Mouse (Mus musculus) cortical plate, adult 2 months (tissue): ENCODE measurements around the gene 1700092M07Rik. TPM values are rescaled to one million over a fixed set of nuclear protein-coding genes. Genes with fewer than 3 reads are reported as not detected.
A peak's percentile ranks its signal among the peaks of the same experiment; 100 is the strongest.

Experiments used
- H3K27ac ChIP-seq: fragments of 200-500 bp; 2 replicates; pipeline ENCODE4 v1.5.1; 2012; ENCODE audit warnings: low read length, control low read depth, inconsistent platforms; ENCODE audit not compliant: insufficient read depth
- H3K4me1 ChIP-seq: fragments of 200-500 bp; 2 replicates; pipeline ENCODE4 v1.6.1; 2011; ENCODE audit warnings: low read length; ENCODE audit not compliant: control insufficient read depth, insufficient read depth
- H3K4me3 ChIP-seq: fragments of 200-500 bp; 2 replicates; pipeline ENCODE4 v1.5.1; 2011; ENCODE audit warnings: mild to moderate bottlenecking, low read length, control low read depth; ENCODE audit not compliant: insufficient read depth
- CTCF ChIP-seq: fragments of 200-500 bp; IDR thresholded peaks from 2 replicates; pipeline ENCODE4 v1.5.1; 2011; ENCODE audit warnings: mild to moderate bottlenecking, control low read depth, low read length; ENCODE audit not compliant: insufficient read depth; ENCODE audit errors: extremely low read depth
- POLR2A ChIP-seq: fragments of 200-500 bp; IDR thresholded peaks from 2 replicates; pipeline ENCODE4 v1.6.1; 2011; ENCODE audit warnings: mild to moderate bottlenecking, low read length, control low read depth; ENCODE audit not compliant: insufficient read depth; ENCODE audit errors: extremely low read depth
- polyA plus RNA-seq: library from polyadenylated mRNA; depleted of rRNA; stranded (reverse); fragments of >200 nt; gene quantifications from 2 replicates; pipeline ENCODE4 v1.2.3, GENCODE M21; 2012; rRNA removed

The 1700092M07Rik gene
- polyA plus RNA-seq, 1 experiment = not detected

DNA sequence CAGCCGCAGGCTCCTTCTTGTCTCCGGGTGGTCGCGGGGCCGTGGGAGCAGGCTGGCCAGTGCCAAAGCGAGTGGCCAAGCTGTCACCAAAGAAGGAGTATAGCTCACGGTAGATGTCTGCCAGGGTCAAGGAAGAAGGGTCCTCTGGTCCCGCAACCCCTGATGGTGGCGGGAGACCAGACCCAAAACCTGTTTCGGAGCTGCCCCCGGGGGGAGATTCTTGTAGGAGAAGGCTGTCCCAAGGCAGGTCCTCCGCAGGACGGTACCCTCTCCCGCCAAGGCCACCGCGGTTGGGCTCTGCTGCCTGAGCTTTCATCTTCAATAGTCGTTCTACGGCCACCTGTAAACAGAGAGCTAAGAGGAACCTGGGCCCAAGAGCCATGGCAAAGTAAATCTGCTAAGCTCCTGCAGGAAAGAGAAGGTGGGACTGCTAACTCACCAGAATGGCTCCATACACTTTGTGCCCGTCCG is 34.5 kb downstream of the 1700092M07Rik start:
- peaks cover 6% of the 10 kb centered on the region; the same call in 1 of the 2 replicates for H3K4me1 ChIP-seq
- TF ChIP-seq CTCF (no peak), POLR2A (no peak)
- peak overlapping the region; percentile 99 for H3K27ac ChIP-seq
- peak overlapping the region; percentile 84 for H3K4me3 ChIP-seq

DNA sequence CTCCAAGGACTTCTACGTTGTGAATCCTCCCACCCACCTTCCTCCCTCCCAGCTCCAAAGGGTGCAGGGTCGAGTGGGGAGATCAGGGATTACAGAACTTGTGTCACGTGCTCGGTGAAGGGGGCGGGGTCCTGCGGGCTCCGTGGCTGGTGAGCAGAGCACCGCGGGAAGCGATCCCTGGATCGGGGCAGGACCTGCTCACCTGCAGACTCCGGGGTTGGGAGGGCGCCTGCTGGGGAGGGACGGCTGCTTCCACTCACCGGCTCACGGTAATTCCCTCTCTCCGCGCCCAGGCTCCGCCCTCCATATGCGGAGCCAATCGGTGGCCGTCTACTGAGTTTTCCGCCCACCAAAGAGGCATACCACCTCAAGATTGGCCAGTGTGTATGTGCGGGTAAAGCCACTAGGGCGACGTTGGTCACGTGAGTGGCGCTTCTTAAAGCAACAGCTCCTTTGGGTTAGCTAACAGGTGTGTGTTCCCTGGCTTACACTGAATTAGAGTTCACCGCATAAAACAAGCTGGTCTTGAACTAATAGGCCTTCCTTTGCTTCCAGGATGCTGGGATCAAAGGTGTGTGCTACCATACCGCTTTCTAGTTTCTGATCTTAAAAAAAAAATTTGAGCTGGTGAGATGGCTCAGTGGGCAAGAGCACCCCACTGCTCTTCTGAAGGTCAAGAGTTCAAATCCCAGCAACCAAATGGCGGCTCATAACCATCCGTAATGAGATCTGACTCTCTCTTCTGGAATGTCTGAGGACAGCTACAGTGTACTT is 45.7 kb downstream of the 1700092M07Rik start, which contains the start of gene Taf6l:
Taf6l (minus strand) TSS at position 410 of the 774 bp plus-strand sequence.
- no peak for TF ChIP-seq POLR2A
- TF ChIP-seq CTCF = 0 out of 2 replicates have a peak, but pooled peaks have one; percentile 9
- Histone ChIP-seq H3K4me3 (peak within 1 kb of the TSS; percentile 49), H3K27ac (no peak within 1 kb of the TSS), H3K4me1 (peaks cover 6% of the 10 kb centered on the region; the same call in 1 of the 2 replicates)

DNA sequence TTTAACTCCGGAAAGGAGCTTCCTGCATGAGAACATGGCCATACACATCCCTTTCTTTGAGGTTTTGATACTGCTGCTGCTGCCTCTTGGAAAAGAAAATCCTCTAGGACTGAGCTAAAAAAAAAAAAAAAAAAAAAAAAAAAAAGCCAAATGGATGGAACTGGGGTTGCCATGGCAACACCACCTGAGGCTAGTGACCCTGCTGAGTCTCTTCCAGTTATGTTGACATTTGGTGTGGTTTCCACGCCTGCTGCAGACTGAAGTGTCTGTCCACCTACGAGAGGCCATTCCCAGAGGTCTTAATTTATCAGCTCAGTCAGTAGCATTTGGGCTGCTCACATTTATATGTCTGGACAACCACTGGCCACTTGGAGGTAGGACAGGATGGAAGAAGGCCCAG is 48.0 kb downstream of the 1700092M07Rik start:
- no peak overlapping the region for H3K4me3 ChIP-seq
- peaks cover 6% of the 10 kb centered on the region; the same call in 1 of the 2 replicates for H3K4me1 ChIP-seq
- peak overlapping the region; percentile 32 for H3K27ac ChIP-seq
- TF ChIP-seq CTCF (no peak), POLR2A (no peak)

DNA sequence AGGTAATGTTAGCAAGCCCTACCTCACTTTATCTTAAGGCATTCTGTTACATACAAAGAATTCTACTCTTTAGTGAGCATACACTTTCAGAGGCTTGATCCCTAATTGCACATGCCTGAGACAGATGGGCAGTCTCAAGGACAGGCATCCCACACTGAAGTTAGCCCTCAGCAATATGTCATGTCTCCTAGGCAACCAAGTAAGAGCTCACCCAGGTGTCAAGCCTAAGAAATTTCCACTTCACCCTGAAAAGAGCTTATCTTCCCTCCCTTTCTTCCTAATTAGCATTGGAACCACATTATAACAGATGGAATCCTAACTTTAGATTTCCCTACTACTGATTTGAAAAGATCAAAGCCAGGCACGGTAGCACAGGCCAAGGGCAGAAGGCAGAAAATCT is 48.7 kb downstream of the 1700092M07Rik start:
- H3K4me3 ChIP-seq = no peak overlapping the region
- peaks cover 6% of the 10 kb centered on the region; the same call in 1 of the 2 replicates for H3K4me1 ChIP-seq
- no peak for TF ChIP-seq POLR2A
- no peak for TF ChIP-seq CTCF
- peak overlapping the region; percentile 32 for H3K27ac ChIP-seq

DNA sequence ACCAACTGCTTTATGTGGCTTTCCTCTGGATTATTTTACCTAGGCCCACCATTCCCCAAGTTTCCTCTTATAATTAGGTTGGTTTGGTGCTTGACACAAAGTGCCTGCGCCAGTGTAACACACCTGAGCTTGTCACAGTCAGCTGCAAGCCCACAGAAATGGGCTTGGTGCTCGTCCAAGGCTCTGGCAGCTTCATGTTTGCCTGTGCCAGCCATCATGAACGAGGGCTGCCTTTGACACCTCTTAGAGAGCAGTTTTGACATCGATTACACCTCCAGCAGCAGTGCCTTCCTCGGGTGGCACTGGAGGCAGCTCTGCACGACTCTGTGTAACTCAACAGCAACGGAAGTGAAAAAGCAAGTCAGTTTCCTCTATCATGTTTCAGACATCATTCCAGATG is 49.7 kb downstream of the 1700092M07Rik start:
- 0 out of 2 replicates have a peak overlapping the region, but pooled peaks have one; percentile 7 for H3K27ac ChIP-seq
- TF ChIP-seq CTCF (no peak), POLR2A (no peak)
- H3K4me3 ChIP-seq = no peak overlapping the region
- H3K4me1 ChIP-seq = peaks cover 6% of the 10 kb centered on the region; the same call in 1 of the 2 replicates

Other genes starting within 250 kb of the 1700092M07Rik start
- 23.4 and 23.9 TPM in 2 replicates for gene Slc22a8, start 149.5 kb upstream of the 1700092M07Rik start, polyA plus RNA-seq
- gene Slc22a6, start 122.7 kb upstream of the 1700092M07Rik start, polyA plus RNA-seq = 5.9 and 6.5 TPM in 2 replicates
- gene Chrm1, start 76.9 kb upstream of the 1700092M07Rik start, polyA plus RNA-seq = 109 and 117 TPM in 2 replicates
- gene Slc3a2, start 17.3 kb upstream of the 1700092M07Rik start, polyA plus RNA-seq = 200 TPM in 2 replicates
- gene Wdr74, start 4.9 kb upstream of the 1700092M07Rik start, polyA plus RNA-seq = 50.2 and 51.3 TPM in 2 replicates
- 106 and 109 TPM in 2 replicates for gene Stx5a, start 695 bp downstream of the 1700092M07Rik start, polyA plus RNA-seq
- gene Nxf1, start 16.4 kb downstream of the 1700092M07Rik start, polyA plus RNA-seq = 121 and 127 TPM in 2 replicates
- gene Tmem223, start 30.3 kb downstream of the 1700092M07Rik start, polyA plus RNA-seq = 134 and 142 TPM in 2 replicates
- gene Tmem179b, start 33.7 kb downstream of the 1700092M07Rik start, polyA plus RNA-seq = 18.7 and 18.8 TPM in 2 replicates
- gene Taf6l, start 45.7 kb downstream of the 1700092M07Rik start, polyA plus RNA-seq = 15.1 and 15.5 TPM in 2 replicates
- 177 and 184 TPM in 2 replicates for gene Polr2g, start 57.9 kb downstream of the 1700092M07Rik start, polyA plus RNA-seq
- 4.0 TPM in 2 replicates for gene Zbtb3, start 61.8 kb downstream of the 1700092M07Rik start, polyA plus RNA-seq
- 29.0 and 29.5 TPM in 2 replicates for gene Ttc9c, start 78.6 kb downstream of the 1700092M07Rik start, polyA plus RNA-seq
- gene Hnrnpul2, start 79.3 kb downstream of the 1700092M07Rik start, polyA plus RNA-seq = 78.5 and 85.1 TPM in 2 replicates
- gene AC129217.1, start 89.1 kb downstream of the 1700092M07Rik start, polyA plus RNA-seq = not detected in 2 replicates
- gene Bscl2, start 96.7 kb downstream of the 1700092M07Rik start, polyA plus RNA-seq = 135 and 137 TPM in 2 replicates
- gene Gng3, start 98.5 kb downstream of the 1700092M07Rik start, polyA plus RNA-seq = 275 and 293 TPM in 2 replicates
- 1.0 and 1.3 TPM in 2 replicates for gene Lrrn4cl, start 110.0 kb downstream of the 1700092M07Rik start, polyA plus RNA-seq
- gene Ubxn1, start 130.8 kb downstream of the 1700092M07Rik start, polyA plus RNA-seq = 108 and 118 TPM in 2 replicates
- gene Uqcc3, start 140.2 kb downstream of the 1700092M07Rik start, polyA plus RNA-seq = 70.1 and 77.2 TPM in 2 replicates
- 3.4 and 4.2 TPM in 2 replicates for gene Lbhd1, start 143.0 kb downstream of the 1700092M07Rik start, polyA plus RNA-seq
- gene Gm49403, start 143.2 kb downstream of the 1700092M07Rik start, polyA plus RNA-seq = not detected in 2 replicates
- gene 1810009A15Rik, start 148.1 kb downstream of the 1700092M07Rik start, polyA plus RNA-seq = 40.1 and 41.3 TPM in 2 replicates
- gene Gm49416, start 148.2 kb downstream of the 1700092M07Rik start, polyA plus RNA-seq = not detected in 2 replicates
- gene Ints5, start 152.3 kb downstream of the 1700092M07Rik start, polyA plus RNA-seq = 16.1 and 16.7 TPM in 2 replicates
- 87.5 and 89.8 TPM in 2 replicates for gene Ganab, start 157.4 kb downstream of the 1700092M07Rik start, polyA plus RNA-seq
- gene B3gat3, start 179.7 kb downstream of the 1700092M07Rik start, polyA plus RNA-seq = 222 and 224 TPM in 2 replicates
- gene Rom1, start 188.6 kb downstream of the 1700092M07Rik start, polyA plus RNA-seq = 8.0 and 9.2 TPM in 2 replicates
- 12.8 and 13.2 TPM in 2 replicates for gene Eml3, start 188.8 kb downstream of the 1700092M07Rik start, polyA plus RNA-seq
- gene Mta2, start 201.2 kb downstream of the 1700092M07Rik start, polyA plus RNA-seq = 24.6 and 25.2 TPM in 2 replicates
- 20.0 and 22.8 TPM in 2 replicates for gene Tut1, start 213.1 kb downstream of the 1700092M07Rik start, polyA plus RNA-seq
- gene Eef1g, start 226.3 kb downstream of the 1700092M07Rik start, polyA plus RNA-seq = 286 and 289 TPM in 2 replicates
- 6.7 and 7.7 TPM in 2 replicates for gene Ahnak, start 248.6 kb downstream of the 1700092M07Rik start, polyA plus RNA-seq